Mouse (Mus musculus) cerebellum, adult 8-10 months (tissue): ENCODE data around the gene Metap2.

Source experiments
- DNase-seq: peaks from one replicate; pipeline ENCODE4 v3.0.0; 2022

The Metap2 gene

GRCm38 (mm10) chr10:93897043-93897646 is at the start of gene Metap2:
Gene Metap2 (minus strand): TSS chr10:93897093.
- DNase-seq: no peak

GRCm38 (mm10) chr10:93945843-93946499 is 49.1 kb upstream of the Metap2 start:
- DNase-seq: no peak

GRCm38 (mm10) chr10:93945364-93945763 is 48.5 kb upstream of the Metap2 start:
- DNase-seq: peak; percentile 30

GRCm38 (mm10) chr10:93944241-93944640 is 47.3 kb upstream of the Metap2 start:
- no peak for DNase-seq

GRCm38 (mm10) chr10:93940279-93940678 is 43.4 kb upstream of the Metap2 start:
- no peak for DNase-seq

GRCm38 (mm10) chr10:93939676-93940075 is 42.8 kb upstream of the Metap2 start:
- DNase-seq: no peak

- peak; percentile 20 for DNase-seq
Measured at GRCm38 (mm10) chr10:93938844-93939271, 42.0 kb upstream of the Metap2 start.

GRCm38 (mm10) chr10:93933980-93934379 is 37.1 kb upstream of the Metap2 start:
- no peak for DNase-seq

- no peak for DNase-seq
Measured at GRCm38 (mm10) chr10:93932861-93933260, 36.0 kb upstream of the Metap2 start.

GRCm38 (mm10) chr10:93932020-93932419 is 35.1 kb upstream of the Metap2 start:
- DNase-seq: no peak

- no peak for DNase-seq
Measured at GRCm38 (mm10) chr10:93931431-93931830, 34.5 kb upstream of the Metap2 start.

GRCm38 (mm10) chr10:93930236-93930824 is 33.4 kb upstream of the Metap2 start:
- DNase-seq: no peak

- no peak for DNase-seq
Measured at GRCm38 (mm10) chr10:93924666-93925065, 27.8 kb upstream of the Metap2 start.

GRCm38 (mm10) chr10:93921160-93921559 is 24.3 kb upstream of the Metap2 start:
- no peak for DNase-seq

- peak; percentile 30 for DNase-seq
Measured at GRCm38 (mm10) chr10:93919227-93919626, 22.3 kb upstream of the Metap2 start.

GRCm38 (mm10) chr10:93918701-93919100 is 21.8 kb upstream of the Metap2 start:
- no peak for DNase-seq

GRCm38 (mm10) chr10:93918087-93918486 is 21.2 kb upstream of the Metap2 start:
- DNase-seq: no peak

- DNase-seq: no peak
Measured at GRCm38 (mm10) chr10:93916778-93917177, 19.9 kb upstream of the Metap2 start.

- no peak for DNase-seq
Measured at GRCm38 (mm10) chr10:93915531-93916275, 18.8 kb upstream of the Metap2 start.

- no peak for DNase-seq
Measured at GRCm38 (mm10) chr10:93913525-93913924, 16.6 kb upstream of the Metap2 start.

GRCm38 (mm10) chr10:93912917-93913316 is 16.0 kb upstream of the Metap2 start:
- no peak for DNase-seq

GRCm38 (mm10) chr10:93912136-93912855 is 15.4 kb upstream of the Metap2 start:
- DNase-seq: no peak

GRCm38 (mm10) chr10:93911326-93911725 is 14.4 kb upstream of the Metap2 start:
- DNase-seq: no peak
